Mouse (Mus musculus): ENCODE results near the gene Fndc3a. TPM values are rescaled to one million over a fixed set of nuclear protein-coding genes. Genes with fewer than 3 reads are reported as not detected.

The Fndc3a gene
- total RNA-seq, 1 experiment from 2014 or later = 71.5 TPM

GRCm38 (mm10) chr14:72506018-72506722 lies 203.6 kb downstream of the Fndc3a start:
- ATAC-seq (replicated peaks in 1 of 2; ENCODE audit: insufficient read depth in 1 of 2, low FRiP score in 2 of 2, low TSS enrichment in 1 of 2, low read depth in 1 of 2, poor library complexity in 2 of 2, severe bottlenecking in 2 of 2) = peak; percentile 21 to 42

GRCm38 (mm10) chr14:72504985-72505384 lies 204.8 kb downstream of the Fndc3a start:
- ATAC-seq (replicated peaks in 1 of 2; ENCODE audit: insufficient read depth in 1 of 2, low FRiP score in 2 of 2, low TSS enrichment in 1 of 2, low read depth in 1 of 2, poor library complexity in 2 of 2, severe bottlenecking in 2 of 2) = no peak

GRCm38 (mm10) chr14:72503241-72503640 lies 206.6 kb downstream of the Fndc3a start:
- ATAC-seq (replicated peaks in 1 of 2; ENCODE audit: insufficient read depth in 1 of 2, low FRiP score in 2 of 2, low TSS enrichment in 1 of 2, low read depth in 1 of 2, poor library complexity in 2 of 2, severe bottlenecking in 2 of 2) = no peak

GRCm38 (mm10) chr14:72493775-72494174 lies 216.0 kb downstream of the Fndc3a start:
- ATAC-seq (replicated peaks in 1 of 2; ENCODE audit: insufficient read depth in 1 of 2, low FRiP score in 2 of 2, low TSS enrichment in 1 of 2, low read depth in 1 of 2, poor library complexity in 2 of 2, severe bottlenecking in 2 of 2) = no peak

GRCm38 (mm10) chr14:72491738-72492137 lies 218.1 kb downstream of the Fndc3a start, which contains the start of gene Gm9195:
Gm9195 (minus strand) TSS chr14:72491838.
- ATAC-seq (replicated peaks in 1 of 2; ENCODE audit: insufficient read depth in 1 of 2, low FRiP score in 2 of 2, low TSS enrichment in 1 of 2, low read depth in 1 of 2, poor library complexity in 2 of 2, severe bottlenecking in 2 of 2) = no peak

GRCm38 (mm10) chr14:72490367-72490766 lies 219.4 kb downstream of the Fndc3a start:
- ATAC-seq (replicated peaks in 1 of 2; ENCODE audit: insufficient read depth in 1 of 2, low FRiP score in 2 of 2, low TSS enrichment in 1 of 2, low read depth in 1 of 2, poor library complexity in 2 of 2, severe bottlenecking in 2 of 2) = no peak

Other genes starting within 250 kb of the Fndc3a start
- not detected in 2 replicates for gene Gm9195, start 218.2 kb downstream of the Fndc3a start, total RNA-seq (2017)

Measured in hematopoietic stem cell, adult 5-6 weeks (primary cell).